In genomic region chr12:8847227-8847857, GRCm38 (mm10) we compare ENCODE assay signal across 13 mouse cellular contexts.
DNase-seq lines count a peak whose midpoint lies in the region; ATAC-seq lines count a peak whose summit lies in the region.
"Had no signal": no experiment of that assay in that cellular context is flagged by ENCODE, and none has a peak within 500 bp of the region (broad histone marks: within the 10 kb centered on the region; RNA-seq: fewer than 3 reads in every experiment).

No protein-coding gene starts in this region.

- peaks cover 5% of the 10 kb centered on the region; the same call in 1 of the 2 replicates for H3K4me1 ChIP-seq in kidney, embryonic 14.5 days (ENCODE audit: control insufficient read depth, insufficient read depth, low read length)
- H3K4me1 ChIP-seq in midbrain, embryonic 10.5 days: peaks cover 15% of the 10 kb centered on the region
- peaks cover 2% of the 10 kb centered on the region; the same call in 1 of the 2 replicates for H3K4me1 ChIP-seq in midbrain, embryonic 11.5 days (ENCODE audit: control insufficient read depth, insufficient read depth, low read length)
- peaks cover 25% of the 10 kb centered on the region for H3K4me1 ChIP-seq in embryonic facial prominence, embryonic 12.5 days
- H3K4me1 ChIP-seq in limb, embryonic 12.5 days (replicated peaks): peaks cover 72% of the 10 kb centered on the region

- no peak overlapping the region for H3K4me3 ChIP-seq in kidney, embryonic 14.5 days (ENCODE audit: low read length)
- H3K4me3 ChIP-seq in midbrain, embryonic 10.5 days: no peak overlapping the region
- H3K4me3 ChIP-seq in midbrain, embryonic 11.5 days (ENCODE audit: low read depth, low read length): no peak overlapping the region
- no peak overlapping the region for H3K4me3 ChIP-seq in embryonic facial prominence, embryonic 12.5 days
- H3K4me3 ChIP-seq in limb, embryonic 12.5 days (replicated peaks): no peak overlapping the region
- H3K4me3 ChIP-seq: myocyte had no signal

- no peak overlapping the region for H3K9ac ChIP-seq in kidney, embryonic 14.5 days (ENCODE audit: low read depth, low read length)
- no peak overlapping the region for H3K9ac ChIP-seq in midbrain, embryonic 11.5 days (ENCODE audit: low read length)
- H3K9ac ChIP-seq in embryonic facial prominence, embryonic 12.5 days: no peak overlapping the region
- no peak overlapping the region for H3K9ac ChIP-seq in limb, embryonic 12.5 days (replicated peaks)

- 77% methylated on average over 10 of the region's 10 CpGs for WGBS in kidney, embryonic 14.5 days
- 74% methylated on average over 10 of the region's 10 CpGs for WGBS in midbrain, embryonic 10.5 days
- 78% methylated on average over 10 of the region's 10 CpGs for whole genome bisulfite sequencing in midbrain, embryonic 11.5 days
- WGBS in embryonic facial prominence, embryonic 12.5 days: 23% methylated on average over 10 of the region's 10 CpGs
- WGBS in limb, embryonic 12.5 days: 16% methylated on average over 10 of the region's 10 CpGs

- no peaks in the 10 kb centered on the region for H3K36me3 ChIP-seq in kidney, embryonic 14.5 days (ENCODE audit: control insufficient read depth, insufficient read depth, low read length)
- H3K36me3 ChIP-seq in midbrain, embryonic 10.5 days: no peaks in the 10 kb centered on the region
- H3K36me3 ChIP-seq in midbrain, embryonic 11.5 days (ENCODE audit: control insufficient read depth, insufficient read depth, low read length): no peaks in the 10 kb centered on the region
- H3K36me3 ChIP-seq in embryonic facial prominence, embryonic 12.5 days: no peaks in the 10 kb centered on the region
- no peaks in the 10 kb centered on the region for H3K36me3 ChIP-seq in limb, embryonic 12.5 days

- no peak for ATAC-seq in kidney, embryonic 14.5 days (ENCODE audit: low FRiP score, low TSS enrichment)
- no peak for ATAC-seq in midbrain, embryonic 11.5 days (ENCODE audit: low FRiP score)
- ATAC-seq in embryonic facial prominence, embryonic 12.5 days (ENCODE audit: insufficient number of reproducible peaks, insufficient read depth, low FRiP score, low TSS enrichment): peak; percentile 67; the same call in 1 of the 2 replicates
- ATAC-seq in limb, embryonic 12.5 days (ENCODE audit: insufficient number of reproducible peaks, insufficient read depth, low FRiP score, low TSS enrichment, low read depth): peak; percentile 71
- no peak for ATAC-seq in cerebellum, adult (ENCODE audit: insufficient number of reproducible peaks, low FRiP score, low TSS enrichment)
- ATAC-seq in megakaryocyte progenitor cell, adult 5-6 weeks (replicated peaks; ENCODE audit: poor library complexity): no peak

- no peaks in the 10 kb centered on the region for H3K27me3 ChIP-seq in kidney, embryonic 14.5 days (ENCODE audit: control insufficient read depth, insufficient read depth, low read length)
- H3K27me3 ChIP-seq in midbrain, embryonic 10.5 days (ENCODE audit: low read depth, poor library complexity, severe bottlenecking): no peaks in the 10 kb centered on the region
- no peaks in the 10 kb centered on the region for H3K27me3 ChIP-seq in midbrain, embryonic 11.5 days (ENCODE audit: control insufficient read depth, insufficient read depth, low read length)
- H3K27me3 ChIP-seq in embryonic facial prominence, embryonic 12.5 days: no peaks in the 10 kb centered on the region
- H3K27me3 ChIP-seq in limb, embryonic 12.5 days: no peaks in the 10 kb centered on the region

- no peaks in the 10 kb centered on the region for H3K9me3 ChIP-seq in kidney, embryonic 14.5 days (ENCODE audit: control insufficient read depth, low read length)
- H3K9me3 ChIP-seq in midbrain, embryonic 10.5 days (replicated peaks): no peaks in the 10 kb centered on the region
- H3K9me3 ChIP-seq in midbrain, embryonic 11.5 days (ENCODE audit: control insufficient read depth, low read length): no peaks in the 10 kb centered on the region
- H3K9me3 ChIP-seq in embryonic facial prominence, embryonic 12.5 days: no peaks in the 10 kb centered on the region
- H3K9me3 ChIP-seq in limb, embryonic 12.5 days: no peaks in the 10 kb centered on the region

- H3K4me2 ChIP-seq in kidney, embryonic 14.5 days (replicated peaks; ENCODE audit: low read depth, low read length): 0 out of 2 replicates have a peak overlapping the region, but pooled peaks have one; percentile 6
- no peak overlapping the region for H3K4me2 ChIP-seq in midbrain, embryonic 11.5 days
- H3K4me2 ChIP-seq in embryonic facial prominence, embryonic 12.5 days (replicated peaks): peak overlapping the region; percentile 29
- H3K4me2 ChIP-seq in limb, embryonic 12.5 days: peak overlapping the region; percentile 40
- H3K4me2 ChIP-seq: liver, embryonic 11.5 days had no signal

- DNase-seq in kidney, postnatal 10 days: no peak
- DNase-seq in midbrain, embryonic 10.5 days (ENCODE audit: low spot score): no peak
- no peak for DNase-seq in midbrain, embryonic 11.5 days (ENCODE audit: low spot score, missing footprints)
- DNase-seq: adrenal gland, postnatal 36 days; cerebellum, postnatal 25 days; heart, adult 18-20 months had no signal

- H3K27ac ChIP-seq in kidney, embryonic 14.5 days (ENCODE audit: low read depth, low read length): no peak overlapping the region
- peak overlapping the region; percentile 64; the same call in 1 of the 2 replicates for H3K27ac ChIP-seq in midbrain, embryonic 10.5 days (replicated peaks)
- H3K27ac ChIP-seq in midbrain, embryonic 11.5 days (ENCODE audit: low read depth, low read length): no peak overlapping the region
- H3K27ac ChIP-seq in embryonic facial prominence, embryonic 12.5 days: peak overlapping the region; percentile 91
- peak overlapping the region; percentile 96 for H3K27ac ChIP-seq in limb, embryonic 12.5 days

Comparison
In these comparisons a context has a peak if more than half of its experiments do, and no peak if none do; other contexts are left out.
1. H3K27ac ChIP-seq: peak in midbrain, embryonic 10.5 days (single experiment), embryonic facial prominence, embryonic 12.5 days (single experiment) and limb, embryonic 12.5 days (single experiment); none in kidney, embryonic 14.5 days (single experiment) and midbrain, embryonic 11.5 days (single experiment).
2. ATAC-seq: peak in embryonic facial prominence, embryonic 12.5 days (single experiment) and limb, embryonic 12.5 days (single experiment); none in kidney, embryonic 14.5 days (single experiment), midbrain, embryonic 11.5 days (single experiment), cerebellum, adult (single experiment) and megakaryocyte progenitor cell, adult 5-6 weeks (single experiment).